Mouse (Mus musculus): ENCODE measurements around the gene Hoxd11. TPM values are rescaled to one million over a fixed set of nuclear protein-coding genes. Genes with fewer than 3 reads are reported as not detected.

The Hoxd11 gene
- polyA plus RNA-seq, 1 experiment from 2014 or later: not detected

GRCm38 (mm10) chr2:74677106-74677505 is 2.3 kb upstream of the Hoxd11 start:
- peaks cover 100% of the 10 kb centered on the region for H3K27me3 ChIP-seq
- 16% methylated on average over 2 of the region's 2 CpGs for WGBS
- H3K4me1 ChIP-seq: peaks cover 8% of the 10 kb centered on the region
- H3K4me3 ChIP-seq: no peak overlapping the region
- ATAC-seq (ENCODE audit: borderline replicate concordance, extremely low read depth, low FRiP score, low TSS enrichment): no peak
- H3K9ac ChIP-seq: no peak overlapping the region
- no peak overlapping the region for H3K27ac ChIP-seq
- no peaks in the 10 kb centered on the region for H3K36me3 ChIP-seq
- H3K4me2 ChIP-seq: no peak overlapping the region
- no peaks in the 10 kb centered on the region for H3K9me3 ChIP-seq

- Histone ChIP-seq H3K27ac (no peak overlapping the region), H3K27me3 (peaks cover 100% of the 10 kb centered on the region)
These were observed 227 bp downstream of the Hoxd11 start for GRCm38 (mm10) chr2:74679596-74679971.

GRCm38 (mm10) chr2:74679980-74680379 is 623 bp downstream of the Hoxd11 start:
- Histone ChIP-seq H3K4me3 (no peak overlapping the region), H3K36me3 (no peaks in the 10 kb centered on the region), H3K4me1 (peaks cover 13% of the 10 kb centered on the region), H3K9ac (no peak overlapping the region), H3K4me2 (no peak overlapping the region), H3K27me3 (peaks cover 100% of the 10 kb centered on the region), H3K9me3 (no peaks in the 10 kb centered on the region), H3K27ac (no peak overlapping the region)
- ATAC-seq (ENCODE audit: borderline replicate concordance, extremely low read depth, low FRiP score, low TSS enrichment): no peak
- under 1% methylated on average over 23 of the region's 23 CpGs for WGBS

More at GRCm38 (mm10) chr2:74679596-74679971, 227 bp downstream of the Hoxd11 start:
- Histone ChIP-seq H3K36me3 (no peaks in the 10 kb centered on the region), H3K9me3 (no peaks in the 10 kb centered on the region), H3K4me2 (no peak overlapping the region), H3K4me1 (peaks cover 13% of the 10 kb centered on the region), H3K4me3 (no peak overlapping the region), H3K9ac (no peak overlapping the region)
- ATAC-seq (ENCODE audit: borderline replicate concordance, extremely low read depth, low FRiP score, low TSS enrichment): no peak
- WGBS: under 1% methylated on average over 26 of the region's 26 CpGs

- Histone ChIP-seq H3K4me1 (peaks cover 13% of the 10 kb centered on the region), H3K36me3 (no peaks in the 10 kb centered on the region), H3K4me3 (no peak overlapping the region)
These were observed 1.4 kb downstream of the Hoxd11 start for GRCm38 (mm10) chr2:74680561-74681398.

GRCm38 (mm10) chr2:74681594-74682531 is 2.5 kb downstream of the Hoxd11 start:
- no peak; the same call in 1 of the 2 replicates for ATAC-seq (ENCODE audit: borderline replicate concordance, extremely low read depth, low FRiP score, low TSS enrichment)
- H3K4me3 ChIP-seq: peak overlapping the region; percentile 20
- H3K4me2 ChIP-seq: peak overlapping the region; percentile 46
- no peaks in the 10 kb centered on the region for H3K9me3 ChIP-seq
- peaks cover 13% of the 10 kb centered on the region for H3K4me1 ChIP-seq
- H3K27ac ChIP-seq: no peak overlapping the region
- WGBS: under 1% methylated on average over 78 of the region's 78 CpGs
- H3K9ac ChIP-seq: no peak overlapping the region
- H3K36me3 ChIP-seq: no peaks in the 10 kb centered on the region
- peaks cover 99% of the 10 kb centered on the region for H3K27me3 ChIP-seq

More at GRCm38 (mm10) chr2:74680561-74681398, 1.4 kb downstream of the Hoxd11 start:
- Histone ChIP-seq H3K4me2 (no peak overlapping the region), H3K27ac (no peak overlapping the region), H3K9me3 (no peaks in the 10 kb centered on the region), H3K9ac (no peak overlapping the region), H3K27me3 (peaks cover 100% of the 10 kb centered on the region)
- 3% methylated on average over 21 of the region's 21 CpGs for WGBS
- ATAC-seq (ENCODE audit: borderline replicate concordance, extremely low read depth, low FRiP score, low TSS enrichment): no peak

GRCm38 (mm10) chr2:74682796-74683195 is 3.4 kb downstream of the Hoxd11 start:
- Histone ChIP-seq H3K36me3 (no peaks in the 10 kb centered on the region), H3K9ac (no peak overlapping the region), H3K9me3 (no peaks in the 10 kb centered on the region), H3K27me3 (peaks cover 99% of the 10 kb centered on the region), H3K4me1 (peaks cover 13% of the 10 kb centered on the region), H3K4me2 (peak overlapping the region; percentile 46), H3K4me3 (peak overlapping the region; percentile 20), H3K27ac (no peak overlapping the region)
- under 1% methylated on average over 45 of the region's 51 CpGs for WGBS
- no peak for ATAC-seq (ENCODE audit: borderline replicate concordance, extremely low read depth, low FRiP score, low TSS enrichment)

GRCm38 (mm10) chr2:74683471-74683951 is 4.2 kb downstream of the Hoxd11 start:
- Histone ChIP-seq H3K27ac (no peak overlapping the region), H3K4me1 (peaks cover 13% of the 10 kb centered on the region), H3K4me2 (no peak overlapping the region), H3K4me3 (no peak overlapping the region), H3K27me3 (peaks cover 99% of the 10 kb centered on the region), H3K9ac (no peak overlapping the region), H3K9me3 (no peaks in the 10 kb centered on the region), H3K36me3 (no peaks in the 10 kb centered on the region)
- ATAC-seq (ENCODE audit: borderline replicate concordance, extremely low read depth, low FRiP score, low TSS enrichment): no peak
- WGBS: 1% methylated on average over 18 of the region's 18 CpGs

- 2% methylated on average over 12 of the region's 12 CpGs for WGBS
- Histone ChIP-seq H3K9me3 (no peaks in the 10 kb centered on the region), H3K9ac (no peak overlapping the region), H3K27me3 (peaks cover 99% of the 10 kb centered on the region), H3K4me1 (peaks cover 13% of the 10 kb centered on the region), H3K4me2 (no peak overlapping the region), H3K36me3 (no peaks in the 10 kb centered on the region), H3K27ac (no peak overlapping the region), H3K4me3 (no peak overlapping the region)
- no peak for ATAC-seq (ENCODE audit: borderline replicate concordance, extremely low read depth, low FRiP score, low TSS enrichment)
These were observed 4.7 kb downstream of the Hoxd11 start for GRCm38 (mm10) chr2:74684106-74684505.

- no peak overlapping the region for H3K9ac ChIP-seq
- peaks cover 99% of the 10 kb centered on the region for H3K27me3 ChIP-seq
- H3K4me2 ChIP-seq: no peak overlapping the region
- 12% methylated on average over 4 of the region's 4 CpGs for WGBS
- H3K4me3 ChIP-seq: no peak overlapping the region
- H3K4me1 ChIP-seq: peaks cover 13% of the 10 kb centered on the region
- no peaks in the 10 kb centered on the region for H3K9me3 ChIP-seq
- no peaks in the 10 kb centered on the region for H3K36me3 ChIP-seq
- no peak overlapping the region for H3K27ac ChIP-seq
- ATAC-seq (ENCODE audit: borderline replicate concordance, extremely low read depth, low FRiP score, low TSS enrichment): no peak
These were observed 5.8 kb downstream of the Hoxd11 start for GRCm38 (mm10) chr2:74685059-74685603.

GRCm38 (mm10) chr2:74686301-74686987 is 7.1 kb downstream of the Hoxd11 start:
- H3K4me3 ChIP-seq: no peak overlapping the region

More at GRCm38 (mm10) chr2:74686301-74686987, 7.1 kb downstream of the Hoxd11 start:
- no peak for ATAC-seq (ENCODE audit: borderline replicate concordance, extremely low read depth, low FRiP score, low TSS enrichment)
- no peaks in the 10 kb centered on the region for H3K36me3 ChIP-seq
- peaks cover 15% of the 10 kb centered on the region for H3K4me1 ChIP-seq
- no peak overlapping the region for H3K9ac ChIP-seq
- no peaks in the 10 kb centered on the region for H3K9me3 ChIP-seq
- H3K4me2 ChIP-seq: no peak overlapping the region
- 5% methylated on average over 17 of the region's 17 CpGs for WGBS
- no peak overlapping the region for H3K27ac ChIP-seq
- H3K27me3 ChIP-seq: peaks cover 97% of the 10 kb centered on the region
